Mouse (Mus musculus): Measurements from ENCODE around the gene Foxp4. TPM values are rescaled to one million over a fixed set of nuclear protein-coding genes. Genes with fewer than 3 reads are reported as not detected.
"Not testable (repeated sequence)": the region's sequence is repeated elsewhere in the genome, so short reads cannot be mapped to it uniquely, and the experiment has no call there.

The Foxp4 gene
- polyA plus RNA-seq, 1 experiment from 2014 or later: 20.3 TPM

DNA sequence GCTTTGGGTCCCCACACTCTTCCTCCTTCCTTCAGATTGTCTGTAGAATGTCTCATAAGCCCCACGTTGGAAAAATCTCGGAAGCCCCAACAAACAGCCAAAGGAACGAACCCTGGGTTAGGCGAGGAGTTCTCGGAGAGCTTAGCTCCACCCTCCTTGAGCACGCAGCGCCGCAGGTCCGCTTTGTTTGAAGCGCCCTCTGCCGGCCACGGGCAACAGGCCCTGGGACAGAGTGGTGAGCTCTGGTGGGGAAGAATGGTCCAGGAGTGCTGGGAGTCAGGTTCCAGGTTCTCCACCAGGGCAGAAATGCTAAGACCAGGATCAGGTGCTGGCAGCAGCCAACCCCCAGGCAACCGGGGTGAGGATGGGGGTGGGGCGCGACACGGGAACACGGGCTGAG is 59.9 kb downstream of the Foxp4 start:
- H3K9ac ChIP-seq (ENCODE audit: low read length): peak overlapping the region; percentile 17; the same call in 1 of the 2 replicates
- peaks cover 6% of the 10 kb centered on the region; the same call in 1 of the 2 replicates for H3K4me1 ChIP-seq (ENCODE audit: control insufficient read depth, insufficient read depth, low read length)
- no peak overlapping the region for H3K27ac ChIP-seq (ENCODE audit: low read depth, low read length)
- H3K36me3 ChIP-seq (ENCODE audit: control insufficient read depth, insufficient read depth, low read length): peaks cover 23% of the 10 kb centered on the region
- peak overlapping the region; percentile 25; the same call in 1 of the 2 replicates for H3K4me2 ChIP-seq (ENCODE audit: low read length)
- peak; percentile 86 for ATAC-seq
- WGBS: 4% methylated on average over 17 of the region's 17 CpGs
- H3K27me3 ChIP-seq (replicated peaks; ENCODE audit: control insufficient read depth, insufficient read depth, low read length): no peaks in the 10 kb centered on the region
- no peak overlapping the region for H3K4me3 ChIP-seq (ENCODE audit: low read depth, low read length)
- DNase-seq (ENCODE audit: low spot score): peak; percentile 85
- H3K9me3 ChIP-seq (replicated peaks; ENCODE audit: control insufficient read depth, low read length): no peaks in the 10 kb centered on the region

DNA sequence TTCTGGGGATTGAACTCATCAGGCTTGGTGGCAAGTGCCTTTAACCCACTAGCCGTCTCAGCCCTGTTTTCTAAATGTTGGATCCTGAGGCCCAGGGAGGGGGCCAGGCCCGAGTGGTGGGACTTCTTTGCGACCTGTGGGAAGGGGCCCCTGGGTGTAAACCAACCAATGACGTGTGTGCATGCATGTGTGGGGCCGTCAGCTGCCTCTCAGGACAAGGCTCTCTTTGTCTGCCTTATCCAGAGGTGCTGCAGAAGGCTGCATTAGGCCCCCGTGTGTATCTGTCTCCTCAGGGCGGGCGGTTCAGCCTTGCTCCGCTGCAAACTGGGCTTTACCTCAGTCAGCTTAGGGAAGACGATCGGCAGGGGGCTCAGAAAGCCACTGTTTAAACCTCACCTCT is 61.0 kb downstream of the Foxp4 start:
- Histone ChIP-seq H3K9ac (ENCODE audit: low read length) (no peak overlapping the region), H3K4me1 (ENCODE audit: control insufficient read depth, insufficient read depth, low read length) (peaks cover 6% of the 10 kb centered on the region; the same call in 1 of the 2 replicates), H3K4me3 (ENCODE audit: low read depth, low read length) (no peak overlapping the region), H3K9me3 (replicated peaks; ENCODE audit: control insufficient read depth, low read length) (no peaks in the 10 kb centered on the region), H3K27ac (ENCODE audit: low read depth, low read length) (no peak overlapping the region), H3K27me3 (replicated peaks; ENCODE audit: control insufficient read depth, insufficient read depth, low read length) (no peaks in the 10 kb centered on the region), H3K36me3 (ENCODE audit: control insufficient read depth, insufficient read depth, low read length) (peaks cover 14% of the 10 kb centered on the region), H3K4me2 (ENCODE audit: low read length) (no peak overlapping the region)
- no peak for ATAC-seq
- 6% methylated on average over 11 of the region's 11 CpGs for whole genome bisulfite sequencing
- DNase-seq (ENCODE audit: low spot score): no peak

DNA sequence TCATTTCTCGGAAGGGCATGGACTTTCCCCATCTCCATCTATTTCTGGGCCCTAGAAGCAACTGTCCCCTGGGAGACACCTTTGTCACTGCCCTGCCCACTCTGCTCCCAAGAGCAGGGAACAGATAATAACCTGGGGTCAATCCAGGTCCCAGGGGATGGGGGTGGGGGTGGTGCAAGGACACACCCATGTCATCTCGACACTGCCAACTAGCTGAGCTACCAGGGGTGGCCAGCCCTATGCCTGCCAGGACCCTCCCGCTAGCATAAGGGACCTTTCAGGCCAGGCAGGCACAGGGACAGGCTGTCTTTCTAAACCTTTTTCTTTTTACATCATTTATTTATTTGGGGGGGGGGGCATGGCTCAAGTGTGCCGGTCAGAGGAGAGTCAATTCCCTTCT is 61.4 kb downstream of the Foxp4 start:
- H3K4me3 ChIP-seq (ENCODE audit: low read depth, low read length): no peak overlapping the region
- peaks cover 6% of the 10 kb centered on the region; the same call in 1 of the 2 replicates for H3K4me1 ChIP-seq (ENCODE audit: control insufficient read depth, insufficient read depth, low read length)
- WGBS: 50% methylated on average over 4 of the region's 4 CpGs
- H3K27me3 ChIP-seq (replicated peaks; ENCODE audit: control insufficient read depth, insufficient read depth, low read length): no peaks in the 10 kb centered on the region
- no peak for DNase-seq (ENCODE audit: low spot score)
- H3K4me2 ChIP-seq (ENCODE audit: low read length): no peak overlapping the region
- H3K9me3 ChIP-seq (replicated peaks; ENCODE audit: control insufficient read depth, low read length): no peaks in the 10 kb centered on the region
- no peak overlapping the region for H3K27ac ChIP-seq (ENCODE audit: low read depth, low read length)
- no peak overlapping the region for H3K9ac ChIP-seq (ENCODE audit: low read length)
- peaks cover 10% of the 10 kb centered on the region for H3K36me3 ChIP-seq (ENCODE audit: control insufficient read depth, insufficient read depth, low read length)
- ATAC-seq: no peak

DNA sequence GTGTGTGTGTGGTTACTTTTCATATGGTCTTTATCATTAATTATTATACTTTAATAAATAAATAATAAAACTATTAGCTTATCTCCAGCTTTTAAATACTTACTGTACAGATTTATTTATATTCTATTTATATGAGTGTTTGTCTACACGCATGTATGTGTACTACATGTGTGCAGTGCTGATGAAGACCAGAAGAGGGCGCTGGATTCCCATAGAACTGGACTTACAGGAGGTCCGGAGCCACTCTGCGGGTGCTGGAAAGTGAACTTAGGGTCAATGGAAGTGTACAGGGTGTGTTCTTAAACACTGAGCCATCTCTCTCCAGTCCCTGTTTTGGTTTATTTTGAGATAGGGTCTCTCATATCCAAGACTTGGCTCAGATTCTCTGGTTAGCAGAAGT is 68.9 kb downstream of the Foxp4 start:
- no peaks in the 10 kb centered on the region for H3K27me3 ChIP-seq (replicated peaks; ENCODE audit: control insufficient read depth, insufficient read depth, low read length)
- no peaks in the 10 kb centered on the region for H3K4me1 ChIP-seq (ENCODE audit: control insufficient read depth, insufficient read depth, low read length)
- H3K4me2 ChIP-seq (ENCODE audit: low read length): no peak overlapping the region
- no peak overlapping the region for H3K4me3 ChIP-seq (ENCODE audit: low read depth, low read length)
- H3K36me3 ChIP-seq (ENCODE audit: control insufficient read depth, insufficient read depth, low read length): no peaks in the 10 kb centered on the region
- H3K9me3 ChIP-seq (replicated peaks; ENCODE audit: control insufficient read depth, low read length): no peaks in the 10 kb centered on the region
- no peak overlapping the region for H3K9ac ChIP-seq (ENCODE audit: low read length)
- no peak overlapping the region for H3K27ac ChIP-seq (ENCODE audit: low read depth, low read length)
- no peak for ATAC-seq
- no peak for DNase-seq (ENCODE audit: low spot score)
- WGBS: 79% methylated on average over 4 of the region's 4 CpGs

DNA sequence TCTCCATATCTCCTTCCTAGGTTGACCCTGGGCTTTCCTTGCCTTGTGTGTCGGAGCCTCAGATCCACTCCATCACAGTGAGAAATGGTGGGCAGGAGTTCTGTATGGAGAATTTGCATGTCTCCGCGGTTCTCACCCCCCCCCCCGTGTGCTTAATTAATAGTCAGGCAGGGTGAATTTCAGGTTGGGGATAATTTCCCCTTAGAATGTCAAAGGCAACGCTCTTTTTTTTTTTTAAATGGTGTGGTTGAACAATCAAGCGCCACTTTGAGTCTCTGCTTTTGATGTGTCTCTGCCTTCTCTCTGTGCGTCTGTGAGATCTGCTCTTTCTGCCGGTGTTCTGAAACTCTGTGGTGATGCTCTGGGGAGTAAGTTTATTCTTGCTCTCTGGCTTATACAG is 69.5 kb downstream of the Foxp4 start:
- Histone ChIP-seq H3K9ac (ENCODE audit: low read length) (no peak overlapping the region), H3K36me3 (ENCODE audit: control insufficient read depth, insufficient read depth, low read length) (no peaks in the 10 kb centered on the region), H3K4me3 (ENCODE audit: low read depth, low read length) (no peak overlapping the region), H3K4me1 (ENCODE audit: control insufficient read depth, insufficient read depth, low read length) (no peaks in the 10 kb centered on the region), H3K4me2 (ENCODE audit: low read length) (no peak overlapping the region), H3K27me3 (replicated peaks; ENCODE audit: control insufficient read depth, insufficient read depth, low read length) (no peaks in the 10 kb centered on the region), H3K27ac (ENCODE audit: low read depth, low read length) (no peak overlapping the region), H3K9me3 (replicated peaks; ENCODE audit: control insufficient read depth, low read length) (no peaks in the 10 kb centered on the region)
- DNase-seq (ENCODE audit: low spot score) (no peak), ATAC-seq (no peak)
- WGBS: 73% methylated on average over 8 of the region's 8 CpGs

DNA sequence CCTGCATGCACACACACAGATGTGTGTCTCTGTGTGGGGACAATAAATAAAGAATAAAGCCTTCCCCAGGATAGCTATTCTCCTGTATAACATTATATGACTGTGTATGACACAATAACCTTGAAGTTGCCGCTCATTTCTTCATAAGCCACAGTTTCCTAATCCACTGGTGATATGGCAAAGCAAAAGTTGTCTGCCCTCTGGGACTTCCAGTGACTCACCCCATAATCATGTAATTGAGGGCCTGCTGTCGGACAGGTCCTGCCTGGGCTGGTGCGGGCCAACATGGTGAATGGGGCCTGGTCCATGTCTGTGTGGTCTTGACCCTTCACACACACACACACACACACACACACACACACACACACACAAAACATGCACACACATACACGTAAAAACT is 70.7 kb downstream of the Foxp4 start:
- ATAC-seq: no peak
- Histone ChIP-seq H3K27me3 (replicated peaks; ENCODE audit: control insufficient read depth, insufficient read depth, low read length) (no peaks in the 10 kb centered on the region), H3K9me3 (replicated peaks; ENCODE audit: control insufficient read depth, low read length) (no peaks in the 10 kb centered on the region), H3K4me1 (ENCODE audit: control insufficient read depth, insufficient read depth, low read length) (no peaks in the 10 kb centered on the region), H3K4me2 (ENCODE audit: low read length) (no peak overlapping the region), H3K36me3 (ENCODE audit: control insufficient read depth, insufficient read depth, low read length) (no peaks in the 10 kb centered on the region), H3K27ac (ENCODE audit: low read depth, low read length) (no peak overlapping the region), H3K9ac (ENCODE audit: low read length) (no peak overlapping the region), H3K4me3 (ENCODE audit: low read depth, low read length) (no peak overlapping the region)
- DNase-seq (ENCODE audit: low spot score): no peak
- WGBS: 93% methylated on average over 4 of the region's 4 CpGs

DNA sequence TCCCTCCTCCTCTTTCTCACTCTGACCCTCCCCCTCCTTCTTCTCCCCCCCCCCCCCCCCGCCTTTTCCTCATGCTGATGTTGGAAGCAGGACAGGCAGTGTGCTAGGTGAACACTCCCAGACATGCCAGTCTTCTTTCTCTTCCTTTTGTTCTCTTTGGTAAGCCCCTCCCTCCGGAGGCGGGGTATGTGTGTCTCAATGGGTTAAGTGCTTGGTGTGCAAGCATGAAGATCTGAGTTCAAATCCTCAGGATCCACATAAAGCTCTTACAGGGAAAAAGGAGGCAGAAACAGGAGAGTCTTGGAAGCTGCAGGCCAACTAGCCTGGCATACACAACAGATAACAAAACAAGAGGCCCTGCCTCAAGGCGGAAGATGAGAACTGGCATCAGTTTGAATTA is 71.1 kb downstream of the Foxp4 start:
- Histone ChIP-seq H3K4me2 (ENCODE audit: low read length) (no peak overlapping the region), H3K9me3 (replicated peaks; ENCODE audit: control insufficient read depth, low read length) (no peaks in the 10 kb centered on the region), H3K27ac (ENCODE audit: low read depth, low read length) (no peak overlapping the region), H3K9ac (ENCODE audit: low read length) (no peak overlapping the region), H3K4me3 (ENCODE audit: low read depth, low read length) (no peak overlapping the region), H3K36me3 (ENCODE audit: control insufficient read depth, insufficient read depth, low read length) (no peaks in the 10 kb centered on the region), H3K27me3 (replicated peaks; ENCODE audit: control insufficient read depth, insufficient read depth, low read length) (no peaks in the 10 kb centered on the region), H3K4me1 (ENCODE audit: control insufficient read depth, insufficient read depth, low read length) (no peaks in the 10 kb centered on the region)
- DNase-seq (ENCODE audit: low spot score): no peak
- ATAC-seq: no peak
- 99% methylated on average over 3 of the region's 4 CpGs for WGBS

DNA sequence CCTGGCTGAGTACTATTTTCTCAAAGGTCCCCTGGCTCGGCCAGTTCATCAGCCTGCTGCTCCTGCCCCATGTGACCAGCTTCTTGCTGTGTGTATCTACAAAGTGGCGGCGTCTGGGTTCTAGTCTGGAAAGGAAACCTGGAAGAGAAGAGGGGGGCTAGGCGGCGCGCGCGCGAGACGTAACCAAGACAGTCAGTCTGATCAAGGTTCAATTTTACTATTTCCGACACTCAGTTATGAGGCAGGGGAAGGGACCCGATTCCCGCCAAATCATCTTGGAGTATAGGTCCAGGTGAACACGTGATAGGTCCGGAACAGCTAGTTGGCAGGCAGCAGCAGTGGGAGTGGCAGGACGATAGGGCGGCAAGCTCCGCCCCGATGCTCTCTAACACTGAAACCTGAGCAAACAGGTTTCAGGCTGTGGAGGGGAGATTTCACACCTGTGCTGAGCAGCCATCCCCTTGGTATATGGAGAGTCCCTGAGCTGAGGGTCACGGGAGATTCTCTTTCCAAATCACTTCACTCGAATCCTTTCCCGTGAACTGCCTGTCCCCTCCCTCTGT is 72.6 kb downstream of the Foxp4 start:
- peak; percentile 37; the same call in 1 of the 2 replicates for ATAC-seq
- H3K9ac ChIP-seq (ENCODE audit: low read length); DNase-seq (ENCODE audit: low spot score); H3K36me3 ChIP-seq (ENCODE audit: control insufficient read depth, insufficient read depth, low read length); H3K4me3 ChIP-seq (ENCODE audit: low read depth, low read length); H3K9me3 ChIP-seq (replicated peaks; ENCODE audit: control insufficient read depth, low read length); H3K27me3 ChIP-seq (replicated peaks; ENCODE audit: control insufficient read depth, insufficient read depth, low read length); H3K4me1 ChIP-seq (ENCODE audit: control insufficient read depth, insufficient read depth, low read length); H3K27ac ChIP-seq (ENCODE audit: low read depth, low read length): not testable (repeated sequence)
- H3K4me2 ChIP-seq (ENCODE audit: low read length): peak overlapping the region; percentile 39
- WGBS: 15% methylated on average over 22 of the region's 22 CpGs

DNA sequence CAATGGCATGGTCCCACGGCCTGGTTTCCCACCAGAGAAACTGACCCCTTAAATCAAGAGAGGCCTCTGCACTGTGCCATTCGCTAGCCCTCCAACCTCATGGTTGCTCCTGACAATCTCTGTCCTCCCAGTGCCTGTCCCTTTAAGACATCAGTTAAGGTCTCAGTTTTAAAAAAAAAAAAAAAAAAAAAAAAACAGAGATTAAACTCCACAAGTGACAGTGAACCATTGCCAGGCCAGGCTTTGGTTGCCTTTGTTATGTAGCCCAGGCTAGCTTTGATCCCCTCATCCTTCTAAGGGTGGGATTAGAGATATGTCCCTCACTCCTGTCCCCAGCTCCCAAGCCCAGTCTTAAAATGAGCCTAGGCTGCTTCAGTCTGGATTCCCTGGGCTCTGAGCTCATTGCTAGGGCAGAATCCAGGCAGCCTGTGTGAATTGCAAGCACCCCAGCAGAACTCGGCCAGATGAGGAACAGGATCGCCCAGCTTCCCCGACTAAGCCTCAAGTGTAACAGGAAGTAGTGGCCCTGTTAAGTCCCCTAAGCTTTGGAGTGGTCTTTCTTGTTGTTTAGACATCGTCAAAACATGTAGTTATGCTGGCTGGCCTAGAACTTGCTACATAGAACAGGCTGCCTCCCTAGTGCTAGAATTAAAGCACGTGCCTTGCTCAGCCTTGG is 73.7 kb downstream of the Foxp4 start:
- no peak overlapping the region for H3K27ac ChIP-seq (ENCODE audit: low read depth, low read length)
- H3K27me3 ChIP-seq (replicated peaks; ENCODE audit: control insufficient read depth, insufficient read depth, low read length): no peaks in the 10 kb centered on the region
- no peak for DNase-seq (ENCODE audit: low spot score)
- H3K4me1 ChIP-seq (ENCODE audit: control insufficient read depth, insufficient read depth, low read length): no peaks in the 10 kb centered on the region
- no peak overlapping the region for H3K9ac ChIP-seq (ENCODE audit: low read length)
- no peaks in the 10 kb centered on the region for H3K36me3 ChIP-seq (ENCODE audit: control insufficient read depth, insufficient read depth, low read length)
- WGBS: 84% methylated on average over 7 of the region's 7 CpGs
- H3K4me2 ChIP-seq (ENCODE audit: low read length): no peak overlapping the region
- no peaks in the 10 kb centered on the region for H3K9me3 ChIP-seq (replicated peaks; ENCODE audit: control insufficient read depth, low read length)
- no peak for ATAC-seq
- H3K4me3 ChIP-seq (ENCODE audit: low read depth, low read length): no peak overlapping the region
